Mouse (Mus musculus): ENCODE results near the gene Ovol1. TPM values are rescaled to one million over a fixed set of nuclear protein-coding genes. Genes with fewer than 3 reads are reported as not detected.
A peak's percentile ranks its signal among the peaks of the same experiment; 100 is the strongest.

Ovol1 gene
- polyA plus RNA-seq (2017; shearing (Covaris generic)): not detected

DNA sequence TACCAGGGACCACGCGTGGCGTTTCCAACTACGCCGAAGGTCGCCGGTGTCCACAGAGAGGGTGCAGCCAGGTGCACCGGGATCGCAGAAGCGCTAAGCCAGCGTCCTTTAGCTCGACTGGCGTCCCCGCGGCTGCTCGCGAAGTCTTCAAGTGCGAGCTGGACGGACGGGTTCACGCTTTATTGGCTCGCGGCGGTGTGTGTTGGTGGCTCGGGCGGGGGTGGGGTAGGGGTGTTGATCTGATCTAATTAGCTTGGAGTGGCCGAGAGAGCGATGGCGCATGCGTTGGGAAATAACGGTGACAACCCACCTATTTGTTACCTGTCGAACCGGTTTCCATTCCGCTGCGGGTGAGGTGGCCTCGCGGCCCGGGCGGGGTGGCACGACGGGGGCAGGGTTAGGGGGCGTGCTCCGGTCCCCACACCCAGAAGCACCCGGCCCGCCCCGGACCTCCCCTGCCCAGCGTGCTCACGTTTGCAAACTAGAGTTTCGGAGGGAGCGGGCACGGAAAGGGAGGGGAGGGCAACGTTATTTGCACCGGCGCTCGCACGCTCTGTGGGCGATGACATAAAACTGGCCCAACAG lies at the start of gene Ovol1:
Ovol1 (minus strand) TSS at position 190 of the 585 bp plus-strand sequence.
- no peak for ATAC-seq

DNA sequence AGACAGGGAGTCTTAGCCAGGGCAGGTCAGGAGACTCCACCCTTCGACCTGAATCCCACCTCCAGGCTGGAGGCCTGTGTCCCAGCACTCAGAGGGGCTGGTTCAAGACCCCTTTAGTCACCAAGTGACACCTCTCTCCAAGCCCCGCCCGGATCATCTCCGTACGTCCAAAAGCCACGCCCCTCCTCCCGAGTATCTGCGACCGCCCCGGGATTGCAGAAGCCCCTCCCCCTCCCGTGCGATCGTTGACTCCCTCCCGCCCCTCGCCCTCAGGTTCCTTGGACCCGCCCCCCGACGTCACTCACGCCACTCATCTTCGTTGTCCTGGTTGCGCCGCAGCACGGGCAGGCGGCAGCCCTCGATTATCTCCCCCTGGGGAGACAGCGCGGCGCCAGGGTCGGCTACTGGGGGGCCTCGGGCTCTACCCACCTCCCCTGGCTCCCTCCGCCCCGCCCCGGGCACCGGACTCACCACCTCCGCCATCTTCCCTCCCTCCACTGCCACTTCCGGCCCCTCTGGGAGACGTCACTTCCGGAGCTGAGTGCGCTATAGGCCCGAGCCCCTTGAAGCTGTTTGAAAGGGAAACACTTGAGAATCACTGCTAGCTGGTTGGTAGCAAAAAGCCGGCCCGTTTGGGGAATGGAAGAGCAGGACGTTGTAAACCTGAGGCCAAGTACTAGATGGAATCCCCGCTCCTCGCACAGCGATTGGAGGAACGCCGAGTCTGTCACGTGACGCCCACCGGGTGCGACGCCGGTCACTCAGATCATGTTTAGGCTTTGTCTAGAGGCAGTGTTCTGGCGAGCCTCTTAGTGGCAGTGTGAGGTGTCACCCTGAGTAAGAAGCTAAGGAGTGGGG lies 49.3 kb upstream of the Ovol1 start, which contains the start of gene Kat5:
Kat5 (minus strand) TSS at position 691 of the 858 bp plus-strand sequence.
- peak; percentile 83 for ATAC-seq

DNA sequence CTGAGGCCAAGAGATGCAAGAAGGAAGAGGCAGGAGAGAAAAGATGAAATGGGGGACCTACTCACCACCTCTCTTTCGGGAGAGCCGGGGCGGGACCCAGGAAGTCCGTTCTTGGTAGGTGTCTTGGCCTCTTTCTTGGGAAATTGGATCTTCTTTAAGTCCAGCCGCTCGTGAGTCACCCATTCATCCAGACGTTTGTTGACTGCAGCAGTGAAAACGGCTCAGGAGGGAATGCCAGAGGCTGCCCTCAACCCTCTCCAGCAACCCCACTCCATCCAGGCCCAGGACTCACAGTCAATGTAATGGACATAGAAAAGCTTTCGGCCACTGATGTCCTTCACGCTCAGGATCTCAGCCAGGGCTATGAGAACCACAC lies 48.7 kb upstream of the Ovol1 start:
- no peak for ATAC-seq

DNA sequence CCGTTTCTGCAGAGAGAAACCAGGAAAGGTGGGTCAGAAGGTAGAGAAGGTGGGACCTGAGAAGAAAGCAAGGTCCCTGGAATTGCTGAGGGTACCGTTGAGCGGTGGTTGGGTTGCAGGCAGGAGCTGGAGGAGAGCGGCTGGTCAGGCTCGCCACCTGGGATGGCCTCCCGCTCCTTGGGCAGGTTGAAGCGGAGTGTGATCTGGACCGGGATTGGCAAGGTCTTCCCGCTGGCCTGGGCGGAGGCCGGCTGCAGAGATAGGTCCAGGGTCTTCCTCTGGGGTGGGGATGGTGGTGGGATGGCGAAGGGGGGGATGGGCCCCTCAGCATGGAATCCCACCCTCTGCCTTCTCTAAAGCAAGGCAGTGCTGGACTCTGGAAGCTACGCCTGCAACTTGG lies 48.3 kb upstream of the Ovol1 start:
- ATAC-seq: no peak

DNA sequence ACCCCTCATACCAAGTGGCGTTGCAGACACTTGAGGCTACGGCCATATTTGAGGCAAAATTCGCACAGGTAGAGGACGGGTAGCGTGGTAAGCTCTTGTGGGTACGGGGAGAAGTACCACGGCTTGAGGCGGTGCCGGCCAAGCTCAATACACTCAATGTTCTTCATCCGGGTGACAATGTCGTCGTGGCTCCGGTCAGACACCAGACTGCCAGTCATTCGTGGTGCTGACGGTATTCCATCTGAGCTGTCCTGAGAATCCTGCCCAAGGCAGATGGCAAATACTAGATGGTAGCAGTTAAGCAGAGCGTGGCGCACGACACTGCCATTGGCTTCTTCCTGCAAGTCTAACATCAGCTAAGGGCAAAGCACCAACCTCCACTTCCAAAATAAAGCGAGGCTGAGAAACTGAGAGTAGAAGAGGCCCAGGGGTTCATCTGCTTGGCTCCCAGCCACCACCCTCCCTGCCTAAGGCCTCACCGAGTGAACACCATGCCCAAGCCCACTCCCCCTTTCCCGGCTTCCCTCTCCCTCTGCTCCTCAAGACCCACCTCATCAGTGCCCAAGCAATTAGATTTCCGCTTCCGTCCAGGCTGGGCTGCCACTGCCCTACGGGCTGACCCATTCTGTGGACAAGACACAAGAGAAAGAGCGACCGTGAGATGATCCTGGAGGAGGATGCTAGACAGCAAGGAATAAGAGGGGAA lies 47.4 kb upstream of the Ovol1 start:
- ATAC-seq: no peak

DNA sequence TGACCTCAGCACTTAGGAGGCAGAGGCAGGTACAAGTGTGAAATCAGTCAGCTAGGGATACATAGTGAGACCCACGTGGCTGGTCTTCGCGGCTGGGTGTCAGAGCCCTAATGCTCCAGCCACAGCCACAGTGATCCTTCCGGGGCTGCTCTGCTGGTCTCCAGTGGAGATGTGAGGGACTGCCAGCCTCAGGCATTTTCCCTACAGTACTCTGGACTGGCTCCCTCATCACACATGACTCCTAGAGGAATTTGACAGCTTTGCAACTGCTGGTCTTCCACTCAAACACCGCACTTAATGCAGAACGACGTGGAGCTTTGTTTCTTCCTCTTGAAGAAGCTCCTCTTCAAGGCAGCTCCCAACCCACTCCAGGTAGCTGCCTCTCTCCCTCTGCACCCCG lies 45.8 kb upstream of the Ovol1 start:
- ATAC-seq: no peak

DNA sequence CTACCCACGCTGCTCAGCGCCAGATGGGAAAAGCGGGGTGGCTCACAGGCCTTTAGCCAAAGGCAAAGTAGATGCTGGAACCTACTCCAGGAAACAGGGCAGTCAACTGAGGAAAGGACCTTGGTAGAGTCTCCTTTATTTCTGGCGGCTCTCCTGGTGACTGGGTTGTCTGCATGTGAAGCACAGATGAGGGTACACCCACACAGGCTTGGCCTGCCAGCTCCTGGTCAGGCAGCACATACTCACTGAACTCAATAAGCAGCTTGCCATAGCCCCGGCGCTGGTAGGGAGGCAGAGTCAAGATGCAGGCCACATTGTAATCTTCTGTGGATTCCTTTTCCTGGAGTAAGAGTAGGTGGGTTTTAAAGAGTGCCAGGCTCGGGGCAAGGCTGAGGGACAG lies 44.7 kb upstream of the Ovol1 start:
- ATAC-seq: no peak

DNA sequence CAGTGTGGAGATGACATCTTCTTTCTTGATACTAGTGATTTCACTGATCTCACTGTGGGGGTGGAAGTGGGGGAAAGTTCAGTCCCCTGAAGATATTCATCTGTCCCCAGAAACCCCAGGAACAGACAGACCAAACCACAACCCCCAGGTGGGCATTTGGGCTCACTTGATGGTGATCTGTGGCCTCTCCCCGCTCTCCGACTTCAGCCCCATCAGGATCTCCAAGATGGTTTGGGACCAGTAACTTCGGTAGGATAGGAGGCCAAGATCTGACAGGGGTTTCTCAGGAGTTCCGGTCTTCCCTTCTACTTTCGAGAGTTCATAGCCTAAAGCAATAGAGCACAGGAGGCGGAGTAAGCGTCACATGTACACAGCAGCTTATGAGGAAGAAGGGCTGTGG lies 43.2 kb upstream of the Ovol1 start:
- ATAC-seq: no peak

DNA sequence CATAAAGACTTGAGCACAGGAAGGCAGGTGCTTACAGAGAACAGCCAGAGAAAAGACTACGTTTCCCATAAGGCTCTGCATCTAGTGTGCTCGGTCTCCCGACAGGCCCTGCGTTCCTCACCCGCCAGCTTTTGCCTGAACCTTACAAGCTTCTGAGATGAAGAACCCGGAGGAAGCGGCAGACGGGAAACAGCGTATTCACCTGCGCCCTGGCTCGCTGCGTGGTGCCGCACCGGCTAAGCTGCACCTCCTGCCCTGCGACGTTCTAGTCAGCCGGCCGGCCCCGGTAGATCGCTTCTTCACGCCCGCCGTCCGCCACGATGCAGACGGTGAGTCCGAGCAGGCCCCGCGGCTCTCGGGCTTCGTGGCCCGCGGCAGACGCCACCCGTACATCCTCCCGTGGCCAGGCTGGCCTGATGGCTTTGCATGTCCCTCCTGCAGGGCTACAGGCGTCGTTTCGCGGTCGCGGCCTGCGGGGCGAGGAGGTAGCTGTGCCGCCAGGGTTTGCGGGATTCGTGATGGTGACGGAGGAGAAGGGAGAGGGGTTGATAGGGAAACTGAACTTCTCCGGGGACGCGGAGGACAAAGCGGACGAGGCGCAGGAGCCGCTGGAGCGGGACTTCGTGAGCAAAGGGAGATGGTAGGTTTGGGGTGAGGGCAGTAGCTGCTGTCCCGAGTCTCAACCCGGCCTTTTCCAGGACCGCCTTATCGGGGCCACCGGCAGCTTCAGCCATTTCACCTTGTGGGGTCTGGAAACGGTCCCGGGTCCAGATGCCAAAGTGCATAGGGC lies 41.5 kb upstream of the Ovol1 start, which contains the start of gene Rnaseh2c:
Rnaseh2c (plus strand) TSS at position 122 of the 790 bp plus-strand sequence.
- ATAC-seq: peak; percentile 97

DNA sequence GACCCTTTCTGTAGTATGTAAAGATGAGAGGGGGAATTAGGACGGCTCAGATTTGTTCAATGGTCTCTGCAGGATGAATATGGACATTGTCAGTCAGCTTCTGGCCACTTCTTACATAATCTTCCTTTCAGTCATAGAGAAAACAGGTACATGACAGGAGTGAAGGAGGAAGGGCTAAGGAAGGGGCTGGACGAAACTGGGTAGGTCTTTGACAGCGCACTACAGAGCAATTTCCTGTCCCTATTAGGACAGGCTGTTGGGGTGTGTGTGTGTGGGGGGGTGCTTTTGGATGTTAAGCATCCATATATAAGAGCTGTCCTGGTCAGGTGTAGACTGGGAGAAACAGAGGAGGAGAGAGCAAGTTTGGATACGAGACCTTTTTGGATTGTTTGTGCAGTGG lies 38.8 kb upstream of the Ovol1 start:
- ATAC-seq: no peak

DNA sequence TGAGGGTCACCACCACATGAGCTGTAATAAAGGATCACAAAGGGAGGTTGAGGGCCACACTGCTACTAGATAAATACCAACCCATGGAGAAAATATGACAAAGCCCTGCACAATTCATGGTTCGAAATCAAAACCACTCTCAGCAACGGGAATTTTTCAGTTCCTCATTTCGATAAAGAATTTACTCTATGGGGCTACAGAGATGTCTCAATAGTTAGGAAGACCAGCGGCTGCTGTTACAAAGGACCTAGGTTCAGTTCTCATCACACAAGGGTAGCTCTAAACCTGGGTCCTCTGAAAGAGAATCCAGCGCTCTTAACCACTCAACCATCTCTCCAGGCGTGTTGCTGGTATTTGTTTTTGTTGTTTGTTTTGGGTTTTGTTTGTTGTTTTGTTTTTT lies 31.4 kb upstream of the Ovol1 start:
- no peak for ATAC-seq

DNA sequence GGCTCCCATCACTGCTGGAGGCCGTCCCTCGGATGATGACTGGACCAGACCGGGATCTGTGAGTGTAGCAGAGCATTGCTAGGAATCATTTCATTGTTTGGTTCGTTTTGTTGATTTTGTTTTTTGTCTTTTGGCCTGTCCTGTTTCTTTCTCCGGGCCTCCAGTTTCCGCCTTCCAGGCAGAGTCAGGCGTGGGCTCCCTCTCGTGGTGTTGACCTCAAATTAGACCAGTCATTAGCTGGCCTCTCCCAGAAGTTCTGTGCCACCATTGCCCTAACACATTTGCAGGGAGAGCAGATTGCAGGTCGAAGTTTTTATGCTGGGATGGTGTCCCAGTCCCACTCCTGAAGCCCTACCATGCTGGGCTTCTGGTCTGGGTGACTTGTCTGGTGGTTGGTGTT lies 28.7 kb upstream of the Ovol1 start:
- no peak for ATAC-seq

DNA sequence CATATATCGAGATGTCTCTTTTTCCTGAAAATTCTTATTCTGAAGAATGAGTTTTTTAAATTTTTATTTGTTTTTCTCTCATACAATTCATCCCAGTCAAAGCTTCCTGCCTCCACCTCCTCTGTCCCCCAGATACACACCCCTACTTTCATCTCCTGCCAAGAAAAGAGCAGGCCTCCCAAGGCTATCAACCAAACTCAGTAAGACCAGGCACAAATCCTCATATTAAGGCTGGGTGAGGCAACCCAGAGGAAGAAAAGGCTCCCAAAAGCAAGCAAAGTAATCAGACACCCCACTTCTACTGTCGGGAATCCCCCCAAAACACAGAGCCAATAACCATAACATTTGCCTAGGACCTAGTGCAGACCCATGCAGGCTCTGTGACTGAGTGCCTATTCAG lies 21.5 kb upstream of the Ovol1 start:
- no peak for ATAC-seq

DNA sequence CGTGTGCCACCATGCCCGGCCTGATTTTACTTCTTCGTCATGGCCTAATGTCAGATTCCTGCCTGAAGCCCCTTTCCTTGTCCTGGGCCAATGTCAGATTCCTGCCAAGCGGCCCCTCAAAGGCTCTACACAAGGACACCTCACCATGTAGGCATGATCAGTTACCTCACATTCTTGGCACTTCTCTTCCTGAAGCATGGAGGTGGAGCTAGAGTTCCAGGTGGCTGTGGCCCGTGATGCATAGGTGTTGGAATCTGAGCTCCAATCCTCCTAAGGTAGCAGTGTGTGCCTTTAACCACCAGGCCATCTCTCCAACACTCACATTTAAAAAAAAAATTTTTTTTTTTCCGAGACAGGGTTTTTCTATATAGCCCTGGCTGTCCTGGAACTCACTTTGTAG lies 20.3 kb upstream of the Ovol1 start:
- no peak for ATAC-seq

DNA sequence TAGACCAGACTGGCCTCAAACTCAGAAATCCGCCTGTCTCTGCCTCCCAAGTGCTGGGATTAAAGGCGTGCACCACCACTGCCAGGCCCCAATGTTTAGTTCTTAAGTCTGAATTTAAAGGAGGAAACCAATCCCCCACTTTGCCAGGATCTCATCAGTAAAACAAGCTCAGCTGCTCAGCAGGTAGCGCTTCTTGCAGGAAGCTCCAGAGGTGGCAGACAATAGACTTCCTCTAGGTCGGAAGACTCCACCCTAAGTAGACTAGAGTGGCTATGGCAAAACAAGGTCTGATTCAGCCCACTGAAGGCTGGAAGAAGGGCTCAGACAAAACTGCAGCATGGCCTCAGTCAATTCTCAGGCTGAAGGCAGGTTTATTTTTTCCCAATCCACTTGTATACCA lies 19.5 kb upstream of the Ovol1 start:
- no peak for ATAC-seq

DNA sequence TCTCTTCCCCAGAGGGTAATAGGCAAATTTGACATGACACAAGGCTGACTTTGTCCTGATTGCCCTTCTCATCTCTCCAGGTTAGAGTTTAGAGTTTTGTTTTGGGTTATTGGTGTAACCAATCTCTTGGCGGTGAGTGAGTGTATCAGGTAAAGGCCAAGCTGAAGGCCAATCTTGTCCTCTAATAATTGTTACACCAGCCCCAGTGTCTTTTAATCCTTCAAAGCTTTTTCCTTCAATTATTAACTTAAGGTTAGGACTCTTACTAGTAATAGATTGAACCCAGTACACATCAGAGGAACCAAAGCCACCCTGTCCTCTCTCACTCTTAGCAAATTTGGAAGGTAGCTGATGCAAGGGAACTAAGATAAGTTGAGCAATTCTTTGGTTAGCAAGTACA lies 14.9 kb upstream of the Ovol1 start:
- no peak for ATAC-seq

DNA sequence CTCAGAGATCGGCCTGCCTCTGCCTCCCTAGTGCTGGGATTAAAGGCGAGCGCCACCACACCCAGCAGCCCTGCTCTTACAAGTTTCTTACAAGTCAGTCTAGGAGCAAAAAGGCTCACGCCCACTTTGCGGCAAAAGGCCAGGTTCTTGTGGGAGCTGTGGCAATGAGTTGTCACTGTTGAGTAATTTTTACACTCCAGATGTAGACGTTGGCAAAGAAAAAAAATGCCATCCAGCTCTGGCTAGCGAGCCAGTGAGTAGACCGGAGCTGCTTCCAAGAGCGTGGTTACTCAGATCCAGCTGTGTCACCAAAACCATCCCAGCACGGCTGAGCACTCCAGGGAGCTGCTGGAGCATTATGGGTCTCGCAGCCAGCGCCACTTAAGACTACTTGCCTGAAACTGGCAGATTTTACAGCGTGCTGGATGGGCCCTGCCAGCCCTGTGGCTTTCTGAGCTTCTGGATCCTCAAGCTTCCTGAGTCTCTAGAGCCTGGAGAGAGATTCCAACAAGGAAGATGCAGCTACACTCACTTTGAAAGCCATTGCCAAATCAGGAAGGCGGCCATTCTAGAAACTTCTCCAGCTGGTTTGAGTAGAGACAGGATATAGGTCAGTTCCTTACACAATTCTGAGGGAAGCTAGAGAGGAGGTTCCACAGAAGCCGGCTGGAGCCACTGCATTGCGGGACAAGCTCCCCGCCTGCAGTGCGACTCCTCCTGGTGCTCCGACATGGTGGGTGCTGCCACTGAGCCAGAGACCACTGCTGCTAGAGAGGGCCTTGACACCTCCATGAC lies 12.1 kb upstream of the Ovol1 start:
- no peak for ATAC-seq

DNA sequence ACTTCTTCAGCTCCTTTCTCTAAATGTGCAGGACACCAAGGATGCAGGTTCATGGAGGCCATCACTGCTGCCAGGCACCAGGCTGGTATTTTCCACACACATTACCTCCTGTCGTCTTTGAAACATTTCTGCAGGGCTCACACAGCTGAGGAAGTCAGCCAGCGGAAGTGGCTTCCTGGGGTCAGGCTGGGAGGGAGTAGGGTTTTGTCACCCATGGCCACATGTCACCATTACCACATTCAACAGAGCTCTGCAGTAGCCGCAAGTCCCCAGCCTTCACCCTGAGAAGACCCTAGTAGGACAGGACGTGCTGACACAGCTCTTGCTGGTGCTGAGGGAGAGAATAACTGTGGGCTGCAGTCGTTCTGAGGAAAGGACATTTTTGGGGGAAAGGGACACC lies 11.4 kb upstream of the Ovol1 start:
- peak; percentile 48 for ATAC-seq

DNA sequence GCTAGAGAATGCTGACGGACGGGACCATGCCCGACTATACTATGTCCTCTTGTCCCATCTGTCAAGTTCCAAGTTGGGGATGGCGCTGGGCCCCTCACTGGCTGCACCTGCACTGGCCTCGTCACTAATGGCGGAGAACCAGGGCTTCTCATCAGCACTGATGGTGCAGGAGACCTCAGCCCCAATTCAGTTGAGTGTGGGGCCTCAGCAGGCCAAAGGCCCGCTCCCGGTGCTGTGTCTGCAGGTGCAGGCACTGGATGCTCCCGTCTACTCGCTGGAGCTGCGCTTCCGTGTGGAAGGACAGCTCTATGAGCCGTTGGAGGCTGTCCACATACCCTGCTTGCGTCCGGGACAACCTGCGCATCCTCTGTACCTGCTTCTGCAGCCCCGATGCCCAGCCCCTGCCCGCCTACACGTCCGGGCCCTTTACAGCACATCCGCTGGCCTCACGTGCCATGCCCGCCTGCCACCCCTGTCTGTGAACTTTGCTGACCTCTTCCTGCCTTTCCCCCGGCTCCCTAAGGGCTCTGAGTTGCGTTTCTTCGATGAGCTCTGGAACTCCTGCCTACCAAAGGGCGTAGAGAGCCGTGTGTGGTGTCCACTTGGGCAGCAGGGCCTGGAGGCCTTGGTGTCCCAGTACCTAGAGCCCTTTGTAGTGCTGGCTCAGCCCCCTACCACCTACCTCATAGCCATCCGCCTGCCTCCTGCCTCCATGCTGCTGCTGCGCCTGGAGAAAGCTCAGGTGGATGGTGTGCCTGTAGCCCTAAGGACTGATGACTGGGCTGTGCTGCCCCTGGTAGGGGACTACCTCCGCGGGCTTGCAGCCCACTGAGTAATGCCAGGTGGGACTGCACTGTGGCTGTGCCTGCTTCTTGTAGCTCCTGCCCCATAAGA lies 10.2 kb upstream of the Ovol1 start:
- ATAC-seq: no peak

DNA sequence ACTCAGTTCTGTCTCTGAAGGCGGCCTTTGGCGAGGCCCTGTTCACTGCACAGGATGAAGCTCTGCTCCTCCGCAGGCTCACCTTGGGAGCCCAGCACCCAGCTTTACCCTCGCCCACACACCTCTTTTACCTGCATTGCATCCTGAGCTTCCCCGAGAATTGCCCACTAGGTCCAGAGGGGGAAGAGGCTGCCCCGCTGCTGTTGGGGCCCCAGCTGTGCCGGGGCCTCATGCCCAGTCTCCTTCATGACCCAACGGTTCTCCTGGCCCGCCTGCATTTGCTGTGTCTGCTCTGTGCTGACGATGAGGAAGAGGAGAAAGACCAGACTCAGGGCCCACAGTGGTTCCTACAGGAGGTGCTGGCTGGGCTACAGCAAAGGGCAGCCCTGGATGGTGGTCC lies 9.1 kb upstream of the Ovol1 start:
- no peak for ATAC-seq
